Mouse (Mus musculus) left cerebral cortex, adult 9 months (tissue): ENCODE measurements around the gene Tfg.

Experiments
- DNase-seq, 2 experiments: peaks; one replicate each; pipeline ENCODE4 v3.0.0; 2022; ENCODE audit warnings: low spot score in 2 of 2

The Tfg gene

GRCm38 (mm10) chr16:56645251-56645650 is 72.0 kb downstream of the Tfg start:
- DNase-seq: no peak
